Mouse (Mus musculus): ENCODE data around the gene Pim1. TPM values are rescaled to one million over a fixed set of nuclear protein-coding genes. Genes with fewer than 3 reads are reported as not detected.
"Not testable (repeated sequence)": the region's sequence is repeated elsewhere in the genome, so short reads cannot be mapped to it uniquely, and the experiment has no call there.

Gene Pim1
- polyA plus RNA-seq, 1 experiment from 2014 or later: 16.8 TPM

DNA sequence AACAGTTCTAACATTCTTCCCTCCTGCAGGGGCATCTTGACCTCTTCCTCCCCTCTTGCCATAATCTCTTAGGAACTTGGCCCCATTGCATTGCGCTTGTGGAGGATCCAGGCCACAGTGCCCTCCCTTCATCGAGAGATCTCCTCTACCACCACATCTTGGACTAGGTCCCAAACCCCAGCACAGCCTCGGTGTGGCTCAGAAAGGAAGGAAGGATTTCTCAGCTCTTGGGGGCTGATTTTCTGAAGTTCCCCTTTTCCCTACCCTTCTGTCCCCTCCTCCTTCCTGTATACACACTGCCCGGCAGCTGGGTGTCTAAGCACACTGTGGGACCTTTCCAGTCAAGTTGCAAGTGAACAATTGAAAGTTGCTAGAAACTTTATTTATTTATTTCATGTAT, 7.5 kb downstream of the Pim1 start:
- H3K9me3 ChIP-seq: no peaks in the 10 kb centered on the region
- H3K36me3 ChIP-seq: peaks cover 13% of the 10 kb centered on the region
- ATAC-seq (ENCODE audit: low FRiP score, low read depth): no peak
- H3K9ac ChIP-seq (replicated peaks): no peak overlapping the region
- H3K4me3 ChIP-seq: no peak overlapping the region
- 0 out of 2 replicates have a peak overlapping the region, but pooled peaks have one; percentile 15 for H3K27ac ChIP-seq (replicated peaks)
- H3K27me3 ChIP-seq: no peaks in the 10 kb centered on the region
- 46% methylated on average over 4 of the region's 4 CpGs for WGBS
- no peak overlapping the region for H3K4me2 ChIP-seq (replicated peaks)
- peaks cover 9% of the 10 kb centered on the region for H3K4me1 ChIP-seq

DNA sequence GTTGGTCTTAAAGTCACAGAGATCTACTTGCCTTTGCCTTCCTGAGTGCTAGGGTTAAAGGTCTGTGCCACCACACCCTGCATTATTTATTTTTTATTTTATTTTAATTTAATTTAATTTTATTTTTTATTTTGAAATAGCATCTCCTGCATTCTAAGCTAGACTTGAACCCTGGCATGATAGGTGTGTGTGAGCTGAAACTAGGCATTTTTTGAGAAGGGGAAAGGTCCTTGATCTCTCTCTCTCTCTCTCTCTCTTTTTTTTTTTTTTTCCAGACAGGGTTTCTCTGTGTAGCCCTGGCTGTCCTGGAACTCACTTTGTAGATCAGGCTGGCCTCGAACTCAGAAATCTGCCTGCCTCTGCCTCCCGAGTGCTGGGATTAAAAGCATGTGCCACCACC, 8.4 kb downstream of the Pim1 start:
- 86% methylated on average over 2 of the region's 2 CpGs for WGBS
- not testable (repeated sequence) for H3K27me3 ChIP-seq; H3K9ac ChIP-seq (replicated peaks); H3K36me3 ChIP-seq; H3K4me2 ChIP-seq (replicated peaks); H3K9me3 ChIP-seq; H3K4me3 ChIP-seq; H3K27ac ChIP-seq (replicated peaks); ATAC-seq (ENCODE audit: low FRiP score, low read depth); H3K4me1 ChIP-seq

DNA sequence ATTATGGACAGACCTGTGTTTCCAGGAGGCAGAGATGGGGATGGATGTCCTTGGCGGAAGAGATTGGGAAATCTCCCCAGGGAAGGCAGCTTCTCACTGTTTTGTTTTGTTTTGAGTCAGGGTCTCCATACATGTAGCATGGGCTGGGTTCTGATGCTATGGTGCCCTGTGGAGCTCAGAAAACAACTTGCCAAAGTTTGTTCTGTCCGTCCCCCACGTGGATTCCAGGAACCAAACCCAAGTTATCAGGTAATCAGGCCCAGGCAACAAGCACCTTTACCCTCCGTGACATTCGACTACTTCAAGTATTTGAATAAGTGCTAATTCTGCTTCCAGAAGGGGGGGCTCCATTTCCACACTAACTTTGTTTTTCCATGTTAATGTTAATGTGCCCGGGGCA, 9.0 kb downstream of the Pim1 start:
- no peak for ATAC-seq (ENCODE audit: low FRiP score, low read depth)
- no peak overlapping the region for H3K9ac ChIP-seq (replicated peaks)
- peaks cover 5% of the 10 kb centered on the region for H3K36me3 ChIP-seq
- peaks cover 3% of the 10 kb centered on the region; the same call in 1 of the 2 replicates for H3K4me1 ChIP-seq
- 80% methylated on average over 6 of the region's 6 CpGs for WGBS
- no peaks in the 10 kb centered on the region for H3K9me3 ChIP-seq
- H3K27ac ChIP-seq (replicated peaks): no peak overlapping the region
- no peak overlapping the region for H3K4me3 ChIP-seq
- no peak overlapping the region for H3K4me2 ChIP-seq (replicated peaks)
- H3K27me3 ChIP-seq: peaks cover 4% of the 10 kb centered on the region; the same call in 1 of the 2 replicates

DNA sequence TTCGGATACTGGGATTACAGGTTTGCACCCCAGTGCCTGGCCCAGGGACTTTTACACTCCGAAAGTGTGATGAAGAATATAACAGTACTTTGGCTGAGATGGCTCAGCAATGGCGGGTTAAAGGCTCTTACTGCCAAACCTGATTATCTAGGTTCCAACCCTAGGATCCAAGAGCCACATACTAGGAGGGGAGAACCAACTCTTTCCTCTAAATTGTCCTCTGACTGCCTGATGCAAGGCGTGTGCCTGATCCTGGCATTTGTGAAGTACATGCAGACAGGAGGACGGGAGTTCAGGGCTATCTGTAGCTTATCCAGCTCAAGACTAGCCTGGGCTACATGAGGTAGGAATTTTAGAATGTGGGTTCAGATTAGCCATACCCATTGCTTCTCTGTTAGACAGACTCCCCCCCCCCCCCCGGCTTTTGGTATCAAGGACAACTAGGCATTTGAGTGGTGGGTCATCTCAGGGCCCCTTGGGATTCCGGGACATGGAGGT, 9.7 kb downstream of the Pim1 start:
- ATAC-seq (ENCODE audit: low FRiP score, low read depth): no peak
- H3K27me3 ChIP-seq: peaks cover 4% of the 10 kb centered on the region; the same call in 1 of the 2 replicates
- H3K4me2 ChIP-seq (replicated peaks): no peak overlapping the region
- no peak overlapping the region for H3K27ac ChIP-seq (replicated peaks)
- 75% methylated on average over 7 of the region's 7 CpGs for WGBS
- H3K36me3 ChIP-seq: no peaks in the 10 kb centered on the region
- H3K9me3 ChIP-seq: no peaks in the 10 kb centered on the region
- H3K4me3 ChIP-seq: no peak overlapping the region
- no peak overlapping the region for H3K9ac ChIP-seq (replicated peaks)
- no peaks in the 10 kb centered on the region for H3K4me1 ChIP-seq

DNA sequence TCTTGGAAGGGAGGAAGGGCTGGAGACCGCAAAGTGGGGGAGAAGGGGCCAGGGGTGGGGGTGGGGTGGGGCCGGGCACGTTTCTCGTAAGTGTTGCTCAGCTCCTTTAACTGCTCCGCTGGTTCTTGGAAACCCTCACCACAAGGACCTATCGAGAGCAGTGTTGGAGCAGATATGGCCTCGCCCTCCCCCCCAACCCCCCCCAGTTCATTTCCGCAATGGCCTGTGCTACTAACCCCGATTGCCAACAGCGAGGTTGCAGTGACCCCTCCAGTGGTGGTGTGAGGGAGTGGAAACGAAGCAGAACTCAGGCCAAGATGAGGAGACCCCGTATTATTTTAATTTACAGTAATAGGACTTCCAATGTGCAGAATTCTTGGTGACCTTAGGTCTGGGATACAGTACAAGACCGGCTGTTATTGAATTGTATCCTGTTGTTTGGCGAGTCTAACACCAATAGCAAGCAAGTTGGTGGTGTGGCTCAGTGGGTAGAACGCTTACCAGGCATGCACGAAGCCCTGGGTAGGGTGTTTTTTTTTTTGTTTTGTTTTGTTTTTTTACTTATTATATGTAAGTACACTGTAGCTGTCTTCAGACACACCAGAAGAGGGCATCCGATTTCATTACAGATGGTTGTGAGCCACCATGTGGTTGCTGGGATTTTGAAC, 10.4 kb downstream of the Pim1 start:
- no peak overlapping the region for H3K9ac ChIP-seq (replicated peaks)
- H3K27ac ChIP-seq (replicated peaks): no peak overlapping the region
- no peaks in the 10 kb centered on the region for H3K36me3 ChIP-seq
- no peaks in the 10 kb centered on the region for H3K4me1 ChIP-seq
- H3K4me3 ChIP-seq: no peak overlapping the region
- no peak overlapping the region for H3K4me2 ChIP-seq (replicated peaks)
- WGBS: 86% methylated on average over 17 of the region's 17 CpGs
- H3K27me3 ChIP-seq: peaks cover 4% of the 10 kb centered on the region; the same call in 1 of the 2 replicates
- H3K9me3 ChIP-seq: no peaks in the 10 kb centered on the region
- no peak for ATAC-seq (ENCODE audit: low FRiP score, low read depth)

DNA sequence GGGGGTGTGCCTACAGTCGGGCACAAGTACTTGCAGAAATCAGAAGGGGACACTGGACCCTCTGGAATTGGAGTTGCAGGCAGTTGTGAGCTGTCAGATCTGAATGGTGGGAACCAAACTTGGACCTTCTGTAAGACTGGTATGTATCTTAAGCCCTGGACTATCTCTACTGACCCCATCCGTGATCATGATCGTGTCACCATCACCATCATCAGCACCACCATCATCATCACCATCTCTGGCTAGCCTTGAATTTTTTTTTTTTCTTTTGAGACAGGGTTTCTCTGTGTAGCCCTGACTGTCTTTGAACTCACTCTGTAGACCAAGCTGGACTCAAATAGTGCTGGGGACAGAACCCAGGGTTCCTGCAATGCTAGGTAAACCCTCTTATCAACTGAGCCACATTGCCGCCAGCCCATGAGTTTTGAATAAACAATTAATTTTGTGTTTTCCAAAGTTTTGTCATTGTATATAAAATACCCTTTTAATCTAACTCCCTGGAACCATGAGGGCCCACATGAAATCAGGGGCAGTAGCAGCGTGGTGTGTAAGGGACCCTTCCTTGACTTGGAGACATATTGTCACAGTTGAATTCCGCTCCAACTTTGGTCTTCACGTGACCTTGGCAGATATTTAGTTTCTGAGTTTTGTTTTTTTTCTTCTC, 11.6 kb downstream of the Pim1 start:
- no peaks in the 10 kb centered on the region for H3K9me3 ChIP-seq
- no peak overlapping the region for H3K9ac ChIP-seq (replicated peaks)
- no peak overlapping the region for H3K4me2 ChIP-seq (replicated peaks)
- H3K4me1 ChIP-seq: no peaks in the 10 kb centered on the region
- WGBS: 80% methylated on average over 7 of the region's 7 CpGs
- no peaks in the 10 kb centered on the region for H3K36me3 ChIP-seq
- ATAC-seq (ENCODE audit: low FRiP score, low read depth): no peak
- peaks cover 4% of the 10 kb centered on the region; the same call in 1 of the 2 replicates for H3K27me3 ChIP-seq
- H3K27ac ChIP-seq (replicated peaks): no peak overlapping the region
- H3K4me3 ChIP-seq: no peak overlapping the region

DNA sequence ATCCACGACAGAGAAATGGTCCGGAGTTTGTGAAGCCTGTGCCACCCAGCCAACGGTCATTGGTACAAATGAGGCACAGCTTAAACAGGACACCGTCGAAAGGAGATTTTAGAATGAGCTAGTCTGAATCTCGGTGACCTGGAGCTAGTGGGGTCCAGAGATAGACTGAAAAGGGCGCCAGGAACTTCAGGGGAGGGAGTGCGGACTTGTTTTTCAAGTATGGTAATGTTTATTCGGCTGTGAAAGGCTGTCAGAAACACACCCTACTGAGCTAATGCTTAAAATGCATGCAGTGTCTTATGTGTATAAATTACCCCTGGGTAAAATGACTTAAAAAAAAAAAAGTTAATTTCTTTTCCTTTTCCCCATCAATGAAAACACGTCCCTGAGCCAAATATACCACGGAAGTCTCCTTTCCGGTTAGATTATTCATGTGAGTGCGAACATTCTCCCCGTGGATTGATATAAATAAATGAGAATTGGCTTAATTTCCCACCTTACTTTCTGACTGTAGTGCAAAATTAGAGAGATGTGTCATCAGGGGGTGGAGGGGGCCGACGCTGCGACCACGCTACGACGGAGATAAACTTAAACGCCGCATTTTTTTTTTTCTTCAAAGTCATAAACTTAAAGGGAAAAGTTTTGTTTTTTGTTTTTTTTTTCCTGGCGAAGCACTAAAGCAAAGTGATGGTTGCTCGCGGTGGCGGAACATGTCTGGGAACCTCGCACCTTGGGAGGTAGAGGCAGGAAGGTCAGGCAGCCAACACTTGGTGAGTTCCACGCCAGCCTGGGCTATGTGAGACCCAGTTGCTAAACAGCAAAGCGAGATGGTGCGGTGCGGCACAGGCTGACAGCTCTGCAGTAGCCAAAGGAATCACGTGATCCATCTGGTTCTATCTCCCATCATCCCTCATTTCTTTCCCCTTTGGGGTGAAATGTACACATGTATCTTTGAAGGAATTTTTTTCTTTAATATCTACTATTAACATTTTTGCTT, 12.4 kb downstream of the Pim1 start:
- WGBS: 25% methylated on average over 32 of the region's 32 CpGs
- H3K4me2 ChIP-seq (replicated peaks): no peak overlapping the region
- H3K9me3 ChIP-seq: no peaks in the 10 kb centered on the region

DNA sequence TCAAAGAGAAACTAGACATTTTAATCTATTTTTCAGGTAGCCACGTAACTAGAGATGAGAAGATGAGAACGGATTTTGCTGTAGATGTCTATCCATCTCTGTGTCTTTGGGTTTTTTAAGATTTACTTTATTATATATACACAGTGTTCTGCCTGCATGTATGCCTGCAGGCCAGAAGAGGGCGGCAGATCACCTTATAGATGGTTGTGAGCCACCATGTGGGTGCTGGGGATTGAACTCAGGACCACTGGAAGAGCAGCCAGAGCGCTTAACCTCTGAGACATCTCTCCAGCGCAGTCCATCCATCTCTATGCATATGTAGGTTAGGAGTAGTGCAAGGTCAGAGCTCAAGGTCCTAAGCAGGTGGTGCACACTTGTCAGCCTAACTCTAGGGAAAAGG, 13.1 kb downstream of the Pim1 start:
- no peak overlapping the region for H3K4me2 ChIP-seq (replicated peaks)
- no peaks in the 10 kb centered on the region for H3K4me1 ChIP-seq
- H3K9ac ChIP-seq (replicated peaks): no peak overlapping the region
- 72% methylated on average over 5 of the region's 5 CpGs for WGBS
- H3K9me3 ChIP-seq: no peaks in the 10 kb centered on the region
- no peaks in the 10 kb centered on the region for H3K36me3 ChIP-seq
- no peak overlapping the region for H3K4me3 ChIP-seq
- no peak overlapping the region for H3K27ac ChIP-seq (replicated peaks)
- H3K27me3 ChIP-seq: peaks cover 4% of the 10 kb centered on the region; the same call in 1 of the 2 replicates
- ATAC-seq (ENCODE audit: low FRiP score, low read depth): no peak

More for the DNA sequence above, 12.4 kb downstream of the Pim1 start:
- Histone ChIP-seq H3K9ac (replicated peaks) (no peak overlapping the region), H3K27me3 (peaks cover 4% of the 10 kb centered on the region; the same call in 1 of the 2 replicates), H3K36me3 (no peaks in the 10 kb centered on the region), H3K4me3 (no peak overlapping the region), H3K27ac (replicated peaks) (no peak overlapping the region), H3K4me1 (no peaks in the 10 kb centered on the region)
- no peak for ATAC-seq (ENCODE audit: low FRiP score, low read depth)

DNA sequence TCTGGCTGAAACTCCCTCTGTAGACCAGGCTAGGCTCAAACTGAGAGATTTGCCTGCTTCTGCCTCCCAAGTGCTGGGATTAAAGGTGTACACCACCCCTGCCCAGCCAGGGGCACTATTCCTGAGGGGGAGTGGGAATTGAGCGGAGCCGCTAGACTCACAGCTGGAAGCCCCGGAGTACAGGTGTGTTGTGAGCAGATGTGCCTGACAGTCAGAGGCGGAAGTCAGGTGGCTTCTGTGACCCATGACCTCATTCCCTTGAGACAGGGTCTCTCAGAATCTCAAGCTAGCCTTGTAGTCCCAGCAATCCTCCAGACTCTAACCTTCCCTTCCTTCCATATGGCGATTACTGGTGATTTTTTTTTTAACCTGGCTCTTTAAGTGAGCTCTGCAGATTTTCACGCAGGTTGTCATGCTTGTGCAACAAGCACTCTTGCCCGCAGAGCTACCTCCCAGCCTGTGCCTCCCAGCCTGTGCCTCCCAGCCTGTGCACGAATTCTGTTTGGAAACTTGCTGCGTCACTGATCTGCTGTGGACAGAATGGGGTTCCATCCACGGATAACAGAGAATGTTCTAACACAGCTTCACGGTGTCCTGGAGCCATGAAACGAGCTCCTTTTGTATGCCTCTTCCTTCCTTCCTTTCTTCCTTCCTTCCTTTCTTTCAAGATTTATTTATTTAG, 18.5 kb downstream of the Pim1 start:
- Histone ChIP-seq H3K4me3 (no peak overlapping the region), H3K27ac (replicated peaks) (no peak overlapping the region), H3K4me1 (no peaks in the 10 kb centered on the region), H3K9me3 (no peaks in the 10 kb centered on the region), H3K27me3 (no peaks in the 10 kb centered on the region), H3K9ac (replicated peaks) (no peak overlapping the region), H3K4me2 (replicated peaks) (no peak overlapping the region), H3K36me3 (no peaks in the 10 kb centered on the region)
- ATAC-seq (ENCODE audit: low FRiP score, low read depth): no peak
- 77% methylated on average over 12 of the region's 12 CpGs for WGBS

DNA sequence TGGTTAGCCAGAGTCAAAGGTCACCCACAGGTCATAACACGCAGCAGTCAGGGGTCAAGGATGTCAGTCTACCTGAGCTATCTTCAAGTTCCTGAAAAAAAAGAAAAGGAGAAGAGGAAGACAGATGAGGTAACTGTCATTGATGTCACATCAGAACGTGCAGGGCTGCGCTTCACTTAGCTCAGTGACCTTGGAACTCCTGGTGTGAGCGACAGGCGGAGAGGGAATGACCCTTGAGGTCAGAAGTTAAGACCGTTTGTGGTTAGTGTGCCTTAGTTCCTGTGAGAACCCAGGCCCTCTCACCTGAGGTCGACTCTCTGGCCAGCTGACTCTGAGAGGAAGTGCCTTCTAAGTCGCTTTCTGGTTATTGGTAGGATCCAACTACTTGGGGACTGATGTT, 20.1 kb downstream of the Pim1 start:
- Histone ChIP-seq H3K4me2 (replicated peaks) (no peak overlapping the region), H3K9ac (replicated peaks) (no peak overlapping the region), H3K9me3 (no peaks in the 10 kb centered on the region), H3K4me3 (no peak overlapping the region), H3K4me1 (no peaks in the 10 kb centered on the region), H3K27me3 (no peaks in the 10 kb centered on the region), H3K27ac (replicated peaks) (no peak overlapping the region), H3K36me3 (no peaks in the 10 kb centered on the region)
- WGBS: 74% methylated on average over 8 of the region's 8 CpGs
- no peak for ATAC-seq (ENCODE audit: low FRiP score, low read depth)

DNA sequence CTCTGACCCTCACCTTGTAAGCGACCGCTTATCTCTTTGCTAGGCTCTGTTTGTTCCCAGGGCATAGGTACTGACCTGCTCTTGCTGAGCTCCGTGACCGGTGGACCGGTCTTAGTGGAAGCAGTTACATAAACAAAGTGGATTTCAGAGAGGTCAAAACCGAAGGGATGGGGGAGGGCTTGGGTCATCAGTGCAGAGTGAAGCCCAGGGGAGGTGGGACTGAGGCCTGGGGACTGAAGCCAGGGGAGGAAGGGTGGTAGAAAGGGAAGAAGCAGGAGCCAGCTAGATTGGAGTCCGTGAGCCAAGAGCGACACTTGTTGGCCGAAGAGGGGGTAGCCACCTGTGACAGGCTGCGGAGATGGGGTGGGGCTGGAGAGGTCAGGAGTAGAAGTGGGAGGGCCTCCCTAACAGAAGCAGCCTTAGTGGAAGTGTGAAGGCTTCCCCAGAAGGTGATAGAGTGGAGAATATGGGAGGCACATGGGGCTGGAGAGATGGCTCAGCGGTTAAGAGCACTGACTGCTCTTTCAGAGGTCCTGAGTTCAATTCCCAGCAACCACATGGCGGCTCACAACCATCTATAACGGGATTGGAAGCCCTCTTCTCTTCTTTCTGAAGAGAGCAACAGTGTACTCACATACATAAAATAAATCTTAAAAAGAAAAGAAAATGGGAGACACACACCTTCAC, 22.6 kb downstream of the Pim1 start:
- Histone ChIP-seq H3K9me3 (no peaks in the 10 kb centered on the region), H3K4me3 (no peak overlapping the region), H3K27ac (replicated peaks) (no peak overlapping the region), H3K36me3 (no peaks in the 10 kb centered on the region), H3K9ac (replicated peaks) (0 out of 2 replicates have a peak overlapping the region, but pooled peaks have one; percentile 24), H3K4me1 (no peaks in the 10 kb centered on the region), H3K27me3 (no peaks in the 10 kb centered on the region), H3K4me2 (replicated peaks) (no peak overlapping the region)
- peak; percentile 41; the same call in 1 of the 2 replicates for ATAC-seq (ENCODE audit: low FRiP score, low read depth)
- WGBS: 42% methylated on average over 13 of the region's 13 CpGs

Data from midbrain, embryonic 12.5 days (tissue).